Mouse (Mus musculus) thymus, postnatal 36 days (tissue): ENCODE data around the gene 4930562C15Rik.
"Not testable (repeated sequence)": the region's sequence is repeated elsewhere in the genome, so short reads cannot be mapped to it uniquely, and the experiment has no call there.

Experiments used
- DNase-seq, 2 experiments: peaks; one replicate each; pipeline ENCODE4 v3.0.0; 2022; ENCODE audit warnings: mixed read lengths in 2 of 2

The 4930562C15Rik gene

DNA sequence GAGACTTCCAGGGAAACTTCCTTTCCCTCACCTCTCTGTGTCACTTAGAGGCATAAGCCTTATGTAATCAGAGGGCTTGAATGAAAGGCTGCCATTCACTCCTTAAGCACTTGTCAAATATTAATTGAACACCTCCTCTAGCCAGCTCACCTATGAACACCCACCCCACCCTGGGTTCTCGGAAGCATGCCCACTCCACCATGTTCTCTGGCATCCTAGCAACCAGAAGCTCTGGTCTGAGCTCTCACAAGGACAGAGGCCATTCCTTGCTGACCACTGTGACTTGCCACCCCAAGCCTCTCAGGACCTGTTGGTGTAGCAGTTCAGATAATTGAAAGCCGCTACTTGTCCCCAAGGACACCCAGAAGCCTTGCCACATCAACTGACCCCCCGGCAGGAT lies at the start of gene 4930562C15Rik:
4930562C15Rik (plus strand) TSS at position 226 of the 400 bp plus-strand sequence.
- no peak for DNase-seq

DNA sequence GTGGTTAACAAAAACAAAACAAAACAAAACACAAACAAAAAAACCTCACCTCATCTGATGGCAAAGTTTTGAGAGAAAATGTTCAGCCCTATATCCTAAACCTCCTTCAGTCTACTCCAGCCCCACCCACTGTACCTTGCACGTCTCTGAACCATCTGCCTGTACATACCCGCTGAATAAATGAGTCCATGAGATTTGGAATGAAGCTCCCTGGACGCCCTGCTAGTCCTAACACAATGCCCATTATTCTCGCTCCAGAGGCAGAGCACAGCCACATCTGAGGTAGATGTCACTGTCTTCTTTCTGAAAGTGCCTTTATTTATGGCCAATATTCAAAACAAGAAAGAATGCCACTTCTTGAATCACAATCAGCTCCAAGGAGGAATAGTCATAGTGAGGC lies 49.5 kb upstream of the 4930562C15Rik start:
- no peak for DNase-seq

DNA sequence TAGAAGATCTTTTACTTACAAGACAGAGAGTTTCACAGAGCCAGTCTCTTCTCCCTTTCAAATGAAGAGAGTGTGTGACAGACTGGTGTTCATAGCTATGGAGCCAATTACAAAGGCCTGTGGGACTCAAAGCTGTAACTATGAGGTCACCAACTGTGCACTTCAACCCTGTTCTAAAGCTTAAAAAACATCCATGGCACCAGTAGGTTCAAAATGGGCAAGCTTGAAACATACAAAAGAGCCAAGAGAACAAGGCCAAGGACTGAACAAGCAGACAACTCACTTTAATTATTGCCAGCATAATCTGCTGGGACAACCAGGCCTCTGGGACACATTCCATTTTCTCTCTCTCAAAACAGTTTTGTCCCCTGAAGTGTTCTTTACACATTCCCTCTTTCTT lies 47.0 kb upstream of the 4930562C15Rik start:
- no peak for DNase-seq

DNA sequence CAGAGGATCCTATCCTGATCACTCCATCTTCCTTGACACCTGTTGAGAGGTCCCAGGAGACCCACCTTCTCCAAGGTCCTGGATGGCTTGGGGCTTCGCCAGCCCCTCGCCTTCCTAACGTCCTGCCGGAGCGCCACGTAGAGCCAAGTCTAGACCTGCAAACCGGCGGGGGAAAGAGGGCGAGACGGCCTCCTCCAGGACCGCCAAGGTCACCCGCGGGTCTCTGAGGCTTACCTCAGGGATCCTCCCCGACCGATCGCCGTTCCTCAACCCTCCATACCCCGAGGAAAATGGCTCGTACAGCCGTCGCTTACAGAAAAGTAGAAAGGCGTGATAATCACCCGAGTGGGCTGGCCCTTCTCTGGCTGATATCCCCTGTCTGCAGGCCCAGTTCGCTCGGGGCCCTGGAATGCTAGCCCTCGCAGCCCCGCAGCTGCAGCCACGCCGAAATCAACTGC lies 45.9 kb upstream of the 4930562C15Rik start:
- peak in 1 of 2 experiments; percentile 53 for DNase-seq

DNA sequence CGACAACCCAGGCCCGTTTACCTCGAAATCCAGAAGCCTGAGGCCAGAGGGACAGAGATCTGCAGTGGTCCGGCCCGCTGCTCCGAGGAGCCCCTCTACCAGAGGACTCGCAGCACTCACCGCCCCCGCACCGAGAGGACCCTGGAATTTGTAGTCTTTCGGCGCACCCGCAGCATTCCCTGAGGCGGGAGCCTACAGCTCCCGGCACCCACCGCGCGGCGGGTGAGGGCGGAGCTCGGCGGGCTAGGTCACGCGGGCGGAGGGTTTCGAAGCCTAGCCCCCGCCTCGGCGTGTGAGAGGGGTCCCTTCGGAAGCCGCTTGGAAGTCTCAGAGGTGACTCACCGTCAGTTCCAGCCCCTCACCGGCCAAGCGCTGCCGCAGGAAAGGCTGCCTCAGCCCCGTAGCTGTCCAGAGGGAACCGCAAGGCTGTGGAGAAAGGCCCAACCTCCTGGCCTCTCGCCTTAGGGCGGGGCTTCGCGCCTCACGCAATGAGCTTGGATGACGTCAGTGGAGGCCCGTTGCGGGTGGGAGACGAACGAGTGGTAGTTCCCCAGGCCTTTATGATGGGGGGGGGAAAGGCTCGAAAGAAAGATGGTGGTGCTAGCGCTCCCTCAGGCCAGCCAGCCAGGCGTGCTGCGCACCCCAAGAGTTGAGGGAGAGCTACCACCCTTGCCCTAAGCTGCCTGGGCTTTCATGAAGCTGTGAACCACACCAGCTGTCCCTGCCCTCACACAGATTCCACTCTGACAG lies 45.2 kb upstream of the 4930562C15Rik start, which contains the start of gene Cdip1:
Cdip1 (minus strand) TSS at position 483 of the 750 bp plus-strand sequence.
- DNase-seq, result peak; percentile 95

DNA sequence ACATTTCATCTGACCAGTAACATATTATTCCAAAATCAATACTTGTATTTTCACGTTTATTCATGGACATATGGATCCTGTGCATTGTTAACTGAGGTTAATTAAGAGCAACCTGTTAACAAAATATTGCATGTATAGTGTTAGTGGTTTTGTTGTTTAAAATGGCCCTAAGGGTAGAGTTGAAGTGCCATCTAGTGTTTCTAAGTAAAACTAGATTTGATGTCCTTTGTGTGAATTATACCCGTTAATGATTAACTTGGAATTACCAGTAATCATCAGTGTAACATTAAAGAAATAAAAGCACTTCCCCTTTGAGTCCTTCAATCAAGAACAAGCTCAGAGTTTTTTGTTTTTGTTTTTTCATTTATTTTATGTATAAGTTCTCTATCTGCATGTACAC lies 43.9 kb upstream of the 4930562C15Rik start:
- no peak for DNase-seq

DNA sequence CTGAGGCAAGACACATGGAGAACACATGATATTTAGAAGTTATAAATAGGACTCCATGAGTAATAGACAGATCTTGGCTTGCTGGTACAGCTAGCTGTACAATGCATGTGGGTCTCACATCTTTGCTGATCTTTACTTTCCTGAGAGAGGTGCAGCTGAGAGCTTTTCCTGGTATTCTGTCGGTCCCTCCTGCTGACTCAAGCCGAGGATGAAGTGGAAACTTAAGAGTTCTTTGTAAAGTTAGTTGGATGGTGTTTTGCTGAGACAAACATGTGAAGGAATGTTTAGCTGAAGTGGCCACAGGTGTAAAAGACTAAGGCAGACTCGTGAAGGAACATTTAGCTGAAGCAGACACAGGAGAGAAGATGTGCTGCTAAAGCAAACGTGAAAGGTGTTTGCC lies 38.6 kb upstream of the 4930562C15Rik start:
- no peak for DNase-seq

DNA sequence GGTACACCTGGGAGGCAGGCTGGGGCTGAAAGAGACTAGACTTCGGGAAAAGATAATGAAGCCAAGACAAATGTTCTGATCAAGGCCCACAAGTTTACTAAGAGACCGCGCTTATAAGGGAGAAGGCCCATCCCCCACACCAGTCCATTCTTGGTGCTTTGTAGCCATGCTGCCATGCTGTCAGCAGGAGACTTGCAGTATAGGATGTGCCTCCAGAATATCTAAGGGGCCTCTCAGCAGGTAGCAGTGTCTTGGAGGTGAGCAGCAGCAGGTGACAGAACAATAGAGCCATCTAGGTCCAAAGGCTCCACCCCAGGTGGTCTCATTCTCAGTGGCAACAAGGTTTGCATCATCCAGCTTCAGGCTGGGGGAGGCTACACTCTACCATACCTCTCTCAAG lies 16.9 kb upstream of the 4930562C15Rik start:
- DNase-seq, result no peak

DNA sequence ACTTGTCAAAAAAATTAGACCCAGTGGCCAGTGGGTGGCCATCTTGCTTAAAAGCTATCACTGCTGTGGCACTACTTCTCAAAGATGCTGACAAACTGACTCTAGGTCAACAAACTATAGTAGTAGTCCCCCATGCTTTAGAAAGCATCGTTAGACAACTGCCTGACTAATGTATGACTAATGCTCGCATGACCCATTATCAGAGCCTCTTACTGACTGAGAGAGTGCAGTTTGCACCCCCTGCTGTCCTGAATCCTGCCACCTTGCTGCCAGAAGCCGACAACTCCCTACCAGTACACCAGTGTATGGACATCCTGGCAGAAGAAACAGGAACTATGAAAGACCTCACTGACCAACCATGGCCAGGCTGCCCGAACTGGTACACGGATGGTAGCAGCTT lies 10.8 kb upstream of the 4930562C15Rik start:
- DNase-seq, result not testable (repeated sequence)

DNA sequence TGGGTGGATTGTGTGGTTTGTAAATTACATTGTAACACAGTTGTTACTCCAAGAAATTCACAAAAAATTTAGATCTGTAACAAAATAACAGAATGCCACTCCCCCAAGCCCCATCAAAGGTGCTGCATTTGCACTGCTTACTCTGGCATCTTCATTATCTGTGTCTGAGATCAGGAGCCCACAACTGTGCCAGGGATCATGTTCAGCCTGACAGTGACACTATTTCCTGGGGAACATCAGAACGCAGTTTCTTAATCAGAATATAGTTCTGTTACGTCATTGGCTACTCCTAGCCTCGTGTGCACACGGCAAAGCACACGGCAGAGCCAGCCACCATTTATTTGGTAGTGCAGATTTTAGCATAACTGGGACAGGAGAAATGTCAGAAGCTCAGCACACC lies 7.6 kb upstream of the 4930562C15Rik start:
- DNase-seq, result no peak

DNA sequence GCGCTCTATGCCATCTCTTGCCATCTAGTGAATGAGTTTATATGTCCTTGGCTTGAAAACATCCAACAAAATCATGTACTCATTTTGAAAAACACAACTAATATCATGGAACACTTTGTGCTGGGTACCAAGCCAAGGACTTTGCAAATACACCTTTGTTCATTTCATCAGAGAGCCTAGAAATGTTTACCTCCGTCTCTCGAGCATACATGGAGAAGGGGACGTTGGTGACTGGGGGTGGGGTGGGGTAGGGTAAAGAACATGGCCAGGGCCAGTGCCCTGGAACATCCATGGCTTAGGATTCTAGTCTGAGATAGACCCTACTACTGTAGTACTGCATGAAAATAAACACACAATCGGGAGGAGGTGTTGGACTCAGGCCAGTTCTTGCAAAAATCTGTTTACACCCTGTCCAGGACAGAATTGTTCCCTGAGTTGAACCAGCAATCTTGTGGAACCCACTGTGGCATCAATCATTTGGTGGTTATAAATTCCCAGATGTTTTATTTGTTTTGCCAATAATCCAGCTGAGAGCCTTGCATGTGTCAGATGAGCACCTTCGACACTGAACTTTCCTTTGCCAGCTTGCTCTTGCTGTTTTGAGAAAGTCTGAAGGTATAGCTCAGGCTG lies 5.8 kb upstream of the 4930562C15Rik start:
- DNase-seq, result no peak

DNA sequence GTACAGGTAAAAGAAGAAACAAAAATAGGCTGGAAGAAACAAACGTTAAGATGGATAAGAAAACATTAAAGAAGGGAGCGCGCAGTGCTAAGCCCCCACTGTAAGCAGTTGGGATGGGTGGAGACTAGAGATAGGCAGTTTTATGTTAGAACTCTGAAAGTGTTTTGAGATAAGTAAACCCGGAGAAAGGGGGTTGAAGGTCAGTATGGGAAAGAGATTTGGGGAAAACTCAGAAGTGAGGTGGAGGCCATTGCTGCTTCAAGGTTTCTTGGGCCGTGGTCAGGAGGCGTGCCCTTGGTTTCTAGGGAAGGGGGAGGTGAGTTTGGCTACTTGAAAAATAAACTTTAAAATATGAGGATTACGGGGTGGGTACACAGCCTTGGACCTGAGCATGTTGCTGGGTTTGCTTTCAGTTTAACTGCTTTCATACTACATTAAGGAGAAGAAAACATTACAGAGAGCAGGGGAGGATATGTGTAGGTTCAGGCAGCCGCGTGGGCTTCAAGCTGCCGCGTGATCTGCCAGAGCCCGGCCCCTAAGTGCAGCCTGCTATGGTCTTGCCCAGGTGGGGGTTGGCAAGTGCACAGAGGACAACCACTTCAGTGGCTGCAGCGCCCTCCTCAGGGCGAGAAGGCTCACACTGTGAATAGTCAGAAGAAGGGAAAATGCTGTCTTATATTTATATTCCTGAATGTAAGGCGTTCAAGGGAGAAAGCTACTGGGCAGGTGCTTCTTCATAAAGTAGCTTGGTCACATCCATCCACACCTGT lies 3.4 kb upstream of the 4930562C15Rik start:
- peak in 1 of 2 experiments; percentile 17 for DNase-seq

DNA sequence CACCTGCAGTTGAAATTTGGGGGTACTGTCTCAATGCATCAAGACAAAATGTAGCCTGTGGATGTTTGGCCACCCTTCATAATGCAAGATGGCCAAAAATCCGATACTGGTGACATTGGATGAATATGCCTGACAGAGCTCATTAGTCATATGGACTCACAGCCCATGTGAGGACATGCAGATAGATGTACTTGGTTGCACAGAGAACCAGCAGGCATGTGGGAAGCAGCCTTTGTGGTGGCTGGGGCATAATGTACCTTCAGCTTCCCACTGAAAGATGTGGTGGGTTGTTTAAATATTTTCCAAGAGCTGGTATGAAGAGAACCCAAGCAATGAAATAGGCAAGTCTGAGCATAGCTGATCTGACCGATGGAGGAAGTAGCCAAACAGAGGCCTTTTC lies 1.4 kb upstream of the 4930562C15Rik start:
- DNase-seq, result no peak

DNA sequence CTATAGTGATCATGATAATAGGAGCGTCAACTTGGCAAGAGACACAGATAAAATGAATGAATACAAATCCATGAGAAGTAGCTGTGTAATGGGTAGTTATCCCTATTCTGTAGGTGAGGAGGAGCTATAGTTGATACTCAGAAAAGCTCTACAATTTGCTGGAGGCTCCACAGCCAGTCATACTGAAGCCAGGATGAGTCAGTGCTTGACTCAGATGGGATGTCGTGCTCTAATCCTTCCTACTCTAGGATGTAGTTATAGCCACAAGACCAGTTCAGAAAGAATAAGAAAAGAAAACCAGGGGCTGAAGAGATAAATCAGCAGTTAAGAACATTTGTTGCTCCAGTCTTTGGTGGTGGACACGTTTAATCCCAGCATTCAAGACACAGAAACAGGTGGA lies 2.4 kb downstream of the 4930562C15Rik start:
- DNase-seq, result no peak

DNA sequence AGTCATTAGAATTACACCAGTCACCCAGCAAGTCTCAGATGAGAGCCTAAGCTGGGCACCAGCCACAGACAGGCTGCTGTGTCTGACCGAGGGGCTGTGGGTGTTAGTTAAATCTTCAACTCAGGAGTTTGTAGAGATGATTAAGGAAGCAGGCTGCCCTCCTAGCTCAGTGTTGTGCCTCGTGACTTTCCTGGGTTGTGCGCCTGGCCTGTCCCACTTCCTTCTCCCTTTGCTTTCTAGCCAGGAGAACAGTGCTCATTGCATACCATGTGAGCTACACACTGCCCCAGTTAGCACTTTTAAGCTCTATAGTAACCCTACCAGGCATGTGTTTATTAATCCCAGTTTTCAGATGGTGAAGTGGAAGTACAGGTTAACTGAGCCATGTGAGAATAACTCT lies 4.3 kb downstream of the 4930562C15Rik start:
- no peak for DNase-seq

DNA sequence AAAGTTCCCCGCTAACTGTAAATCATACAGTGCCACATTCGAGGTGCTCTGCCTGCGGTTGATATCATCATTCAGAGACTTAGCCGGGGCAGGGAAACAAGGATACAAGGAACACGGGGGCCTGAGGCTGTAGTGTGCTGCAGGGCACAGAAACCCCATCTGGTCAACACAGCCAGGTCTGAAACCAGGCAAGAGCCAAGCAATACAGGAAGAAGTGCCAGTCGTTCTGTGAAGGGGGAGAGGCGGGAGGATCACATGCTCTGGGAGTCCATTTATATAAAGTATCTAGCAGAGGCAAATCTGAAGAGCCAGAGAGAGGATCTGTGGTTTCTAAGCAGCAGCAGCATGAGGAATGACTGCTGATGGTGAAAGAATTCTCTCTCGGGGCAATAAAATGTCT lies 5.0 kb downstream of the 4930562C15Rik start:
- no peak for DNase-seq

DNA sequence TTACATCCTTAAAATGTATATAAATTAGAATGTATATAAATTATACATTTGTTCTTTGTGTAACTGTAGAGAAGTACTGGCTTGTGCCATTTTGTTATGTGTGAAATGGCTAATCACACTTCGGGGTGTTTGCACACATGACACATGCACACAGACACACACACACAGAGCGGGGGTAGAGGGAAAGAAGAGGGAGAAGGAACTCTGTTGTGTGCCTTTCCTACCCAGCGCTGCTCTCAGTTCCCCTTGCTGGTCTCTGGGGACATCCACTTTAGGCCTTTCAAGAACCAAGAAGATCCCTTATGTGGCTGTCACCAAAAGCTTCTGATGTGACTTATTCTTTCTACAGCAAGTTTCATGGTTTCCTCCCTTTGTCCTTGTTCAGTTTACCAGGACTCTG lies 11.8 kb downstream of the 4930562C15Rik start:
- no peak for DNase-seq

DNA sequence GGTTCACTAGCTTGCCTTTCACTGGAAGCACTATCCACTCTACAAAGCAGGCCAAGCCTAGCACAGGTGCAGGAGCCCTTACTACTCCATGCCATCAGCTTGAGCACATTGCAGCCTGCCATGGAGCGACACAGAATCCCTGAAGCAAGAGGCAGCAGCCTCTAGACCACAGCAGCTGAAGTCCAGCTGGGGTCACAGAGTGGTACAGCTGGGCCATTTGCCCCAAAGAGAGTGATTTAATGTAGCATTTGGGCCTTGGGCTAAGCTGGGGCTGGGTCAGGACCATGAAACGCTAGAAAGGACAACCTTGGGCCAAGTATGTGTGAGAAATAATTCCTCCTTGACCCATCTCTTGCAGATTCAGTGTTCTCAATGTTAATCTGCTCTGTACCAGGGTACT lies 12.9 kb downstream of the 4930562C15Rik start:
- DNase-seq, result no peak

DNA sequence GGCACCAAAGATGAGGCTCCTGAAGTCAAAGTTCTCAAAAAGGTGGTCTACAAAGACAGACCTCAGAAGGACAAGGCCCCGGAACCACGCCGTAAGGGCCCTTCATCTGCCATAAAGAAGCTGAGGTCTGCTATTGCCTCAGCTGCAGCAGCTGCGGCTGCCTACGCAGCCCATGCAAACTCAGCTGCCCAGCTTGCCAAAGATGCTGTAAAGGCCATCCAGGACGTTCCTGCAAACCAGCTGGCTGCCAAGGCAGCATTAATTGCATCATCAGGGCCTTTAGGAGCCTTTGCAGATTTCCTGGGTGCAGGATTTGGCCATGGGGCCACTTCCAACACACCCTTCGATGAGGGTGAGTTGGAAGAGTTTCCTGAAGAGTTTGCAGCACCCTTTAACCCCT lies 15.1 kb downstream of the 4930562C15Rik start:
- DNase-seq, result no peak

DNA sequence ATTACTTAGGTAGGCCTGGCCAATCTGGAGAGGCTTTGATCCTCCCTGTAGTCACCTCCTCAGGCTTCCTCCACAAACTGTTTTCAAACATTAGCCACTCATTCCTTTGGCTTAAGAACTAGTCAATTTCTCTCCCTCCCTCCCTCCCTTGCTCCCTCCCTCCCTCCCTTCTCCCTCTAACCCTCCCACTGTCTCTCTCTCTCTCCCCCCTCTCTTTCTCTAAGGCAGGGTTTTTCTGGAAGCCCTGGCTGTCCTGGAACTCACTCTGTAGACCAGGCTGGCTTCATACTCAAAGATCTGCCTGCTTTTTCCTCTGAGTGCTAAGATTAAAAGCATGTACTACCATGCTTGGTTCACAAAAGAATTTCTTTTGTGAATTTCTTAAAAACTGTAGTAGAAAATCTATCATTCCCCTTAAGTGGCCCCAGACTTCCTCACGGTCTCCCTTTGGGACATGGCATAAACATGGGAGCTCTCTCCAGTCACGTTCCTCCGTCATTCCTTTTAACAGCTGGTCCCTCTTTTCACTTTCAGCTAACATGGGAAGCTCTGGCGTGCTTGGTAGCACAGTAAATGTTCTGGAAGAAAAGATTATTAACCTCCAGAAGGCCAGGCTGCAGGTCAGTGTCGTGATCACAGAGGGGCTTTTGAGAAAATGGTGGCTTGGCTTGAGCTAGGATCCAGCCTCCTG lies 15.9 kb downstream of the 4930562C15Rik start:
- DNase-seq, result no peak

DNA sequence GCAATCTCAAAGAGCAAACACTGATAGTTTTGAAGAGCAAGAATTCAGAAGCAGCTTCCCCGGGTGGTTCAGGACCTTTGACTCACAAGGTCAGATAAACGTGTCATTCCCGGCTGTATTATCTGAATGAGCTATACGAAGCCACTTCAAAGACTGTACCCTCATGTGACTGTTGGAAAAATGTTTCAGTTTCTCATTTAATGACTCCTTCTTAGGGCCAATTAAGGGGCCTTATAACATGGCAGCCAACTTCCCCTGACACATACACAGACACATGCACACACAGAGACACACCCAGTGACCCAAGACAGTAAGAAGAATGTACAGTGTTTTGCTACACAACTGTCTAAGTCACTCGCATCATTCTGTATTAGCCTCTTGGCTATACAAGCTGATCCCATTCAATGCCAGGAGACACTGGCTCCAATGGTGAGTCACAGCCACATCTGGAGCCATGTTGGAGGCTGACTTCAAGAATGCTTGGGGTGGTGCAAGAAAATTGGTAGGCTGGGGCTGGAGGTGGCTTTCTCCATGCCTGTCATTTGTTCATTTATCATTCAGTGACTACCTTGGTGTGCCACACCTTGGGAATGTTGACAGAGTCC lies 19.9 kb downstream of the 4930562C15Rik start:
- no peak for DNase-seq

DNA sequence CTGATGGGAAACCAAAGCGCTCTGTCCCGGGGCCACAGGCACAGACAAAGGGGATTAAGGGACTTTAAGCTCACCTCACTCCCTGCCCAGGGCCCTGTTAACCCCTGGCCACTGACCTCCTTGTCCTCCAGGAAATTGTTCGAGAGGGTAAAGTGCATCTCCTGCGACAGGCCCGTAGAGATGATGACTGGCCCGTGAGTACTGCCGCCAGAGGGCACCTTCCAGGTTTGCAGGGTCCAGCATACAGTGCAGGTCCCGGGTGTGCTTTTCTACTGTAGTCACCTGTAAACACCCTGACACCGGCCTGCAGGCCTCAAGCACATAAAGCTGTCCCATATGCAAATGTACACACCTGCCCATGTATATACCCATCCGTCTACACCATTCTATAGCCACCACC lies 26.2 kb downstream of the 4930562C15Rik start:
- peak in 1 of 2 experiments; percentile 31 for DNase-seq
